Mouse (Mus musculus): ENCODE measurements around the gene Fzd4.

The Fzd4 gene

GRCm38 (mm10) chr7:89404081-89404733, at the start of gene Fzd4, which contains the start of gene Tmem135:
Gene Fzd4, plus strand, starts transcription at chr7:89404355.
Gene Tmem135, minus strand, starts transcription at chr7:89404222.
- in situ Hi-C loops (cut with MboI, MseI): loop anchor here (5.0 kb wide), 2 partner anchors 67 to 237 kb away; no protein-coding TSS in a partner anchor

DNA sequence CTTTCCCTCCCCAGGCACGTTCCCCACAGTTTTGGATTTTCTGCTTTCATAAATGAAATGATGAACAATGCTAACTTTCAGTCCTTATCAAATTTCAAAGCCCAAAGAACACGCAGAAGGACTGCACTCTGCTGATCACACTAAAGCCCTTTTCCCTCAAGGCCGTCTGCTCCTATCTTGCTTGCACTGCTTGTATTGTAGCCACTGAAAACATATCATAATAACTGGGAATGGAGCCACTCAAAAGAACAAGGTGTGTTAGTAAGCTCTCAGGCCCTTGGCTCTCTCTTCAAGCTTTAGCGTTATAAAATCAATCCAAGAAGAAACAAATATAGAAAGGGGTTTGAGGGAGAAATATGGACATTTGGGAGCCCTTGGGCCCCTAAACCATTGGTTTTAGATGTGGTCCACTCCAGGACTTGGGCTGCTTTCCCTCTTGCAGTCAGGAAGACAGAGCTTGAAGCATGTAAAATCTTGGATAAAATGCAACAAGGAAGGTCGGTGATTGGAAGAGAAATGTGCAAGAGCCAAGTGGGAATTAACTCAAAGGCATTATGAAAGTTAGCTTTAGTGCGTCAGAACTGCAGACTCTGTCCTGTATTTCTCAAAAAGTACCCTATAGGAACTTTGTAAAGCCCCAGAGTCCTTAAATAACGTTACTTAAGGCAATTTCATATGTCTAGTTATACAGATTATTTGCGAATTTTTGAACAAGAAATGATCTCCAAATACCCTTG, 48.5 kb upstream of the Fzd4 start:
- in situ Hi-C loops (cut with MboI, MseI): no loop called here

- in situ Hi-C loops (cut with MboI, MseI): no loop called here
These were observed 47.8 kb upstream of the Fzd4 start for GRCm38 (mm10) chr7:89356307-89356706.

DNA sequence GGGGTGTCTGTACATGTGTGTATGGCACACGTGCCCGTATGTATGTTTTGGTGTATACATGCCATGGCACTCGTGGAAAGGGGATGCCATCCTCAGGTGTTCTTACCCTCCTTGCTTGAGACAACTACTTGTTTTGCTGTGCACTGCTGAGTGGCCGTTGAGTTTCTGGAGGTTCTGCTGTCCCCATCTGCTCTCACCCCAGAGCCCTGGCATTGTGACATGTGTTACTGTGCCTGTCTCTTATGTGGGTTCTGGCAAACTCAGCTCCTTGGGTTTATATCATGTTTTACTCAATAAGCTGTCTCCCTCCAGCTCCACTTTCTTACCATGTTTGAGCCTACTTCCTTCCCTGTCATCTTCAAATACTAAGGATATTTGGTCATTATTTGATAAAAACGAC, 40.2 kb upstream of the Fzd4 start:
- in situ Hi-C loops (cut with MboI, MseI): no loop called here

DNA sequence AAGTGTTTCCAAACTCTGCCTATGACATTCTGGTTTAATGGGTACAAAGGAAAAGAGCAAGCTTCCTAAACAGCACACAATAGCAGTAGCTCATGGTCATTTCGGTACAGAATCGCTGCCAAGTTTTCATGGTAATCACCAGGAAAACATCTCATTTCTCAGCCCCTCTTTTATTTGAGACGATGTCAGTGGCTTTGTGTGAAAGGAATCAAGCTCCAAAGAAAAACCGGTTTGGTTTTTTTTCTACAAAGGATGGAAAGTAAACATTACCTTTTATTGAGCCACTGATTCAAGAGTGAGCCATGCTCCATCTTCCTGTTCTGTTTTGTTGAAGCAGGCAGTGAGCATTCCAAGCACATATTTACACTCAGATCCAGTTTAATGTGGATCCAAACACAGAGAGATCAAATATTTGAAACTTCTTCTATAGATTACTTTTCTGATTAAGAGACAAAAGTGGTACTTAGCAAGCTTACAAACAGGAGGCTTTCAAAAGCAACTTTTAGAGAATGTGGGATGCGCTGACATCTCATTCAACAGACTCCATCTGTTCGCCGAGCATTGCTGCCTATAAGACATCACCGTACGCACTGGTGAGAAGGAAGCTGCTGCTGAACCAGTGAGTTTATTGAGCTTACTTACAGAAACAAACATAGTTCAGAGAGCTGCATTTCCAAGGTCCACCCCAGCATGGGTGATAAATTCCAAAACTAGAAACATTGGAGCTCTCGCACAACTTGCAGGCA, 38.8 kb upstream of the Fzd4 start:
- in situ Hi-C loops (cut with MboI, MseI): no loop called here

DNA sequence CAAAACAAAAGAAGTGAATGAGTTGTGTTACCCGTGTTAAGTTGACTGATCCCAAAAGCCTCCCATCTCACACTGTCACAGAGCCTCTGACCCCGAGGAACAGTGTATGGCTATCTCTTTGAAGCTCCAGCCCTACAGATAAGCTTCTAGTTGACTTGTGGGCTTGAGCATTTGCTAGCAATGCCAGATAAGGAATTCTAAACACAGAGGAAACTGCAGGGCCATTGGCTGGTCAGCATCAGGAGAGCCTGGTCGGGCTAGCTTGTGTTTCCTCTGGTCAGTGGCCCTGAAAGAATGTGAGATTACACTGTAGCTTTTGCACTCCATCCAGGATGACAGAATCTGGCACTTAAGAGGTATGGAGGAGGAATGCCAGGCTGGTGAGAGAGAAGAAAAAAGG, 36.5 kb upstream of the Fzd4 start:
- in situ Hi-C loops (cut with MboI, MseI): no loop called here

DNA sequence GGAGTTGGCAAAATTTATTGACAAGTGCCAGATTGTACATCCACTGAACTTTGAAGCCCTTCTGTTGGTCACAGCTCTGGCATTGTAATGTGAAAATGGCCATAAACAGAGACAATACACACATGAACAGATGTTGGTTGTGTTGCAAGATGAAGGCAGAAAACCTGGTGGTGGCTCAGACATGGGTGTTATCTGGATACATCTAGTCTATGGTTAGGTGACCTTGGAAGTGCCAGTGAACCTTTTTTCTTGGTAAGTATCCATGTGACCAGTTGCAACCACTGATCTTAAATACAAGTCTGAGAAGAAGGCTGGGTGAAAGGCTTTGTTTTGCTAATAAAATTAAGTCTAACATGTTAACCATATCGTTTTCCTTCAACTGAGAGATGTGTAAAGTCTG, 34.1 kb upstream of the Fzd4 start:
- in situ Hi-C loops (cut with MboI, MseI): no loop called here

GRCm38 (mm10) chr7:89370917-89371316, 33.2 kb upstream of the Fzd4 start:
- in situ Hi-C loops (cut with MboI, MseI): no loop called here

DNA sequence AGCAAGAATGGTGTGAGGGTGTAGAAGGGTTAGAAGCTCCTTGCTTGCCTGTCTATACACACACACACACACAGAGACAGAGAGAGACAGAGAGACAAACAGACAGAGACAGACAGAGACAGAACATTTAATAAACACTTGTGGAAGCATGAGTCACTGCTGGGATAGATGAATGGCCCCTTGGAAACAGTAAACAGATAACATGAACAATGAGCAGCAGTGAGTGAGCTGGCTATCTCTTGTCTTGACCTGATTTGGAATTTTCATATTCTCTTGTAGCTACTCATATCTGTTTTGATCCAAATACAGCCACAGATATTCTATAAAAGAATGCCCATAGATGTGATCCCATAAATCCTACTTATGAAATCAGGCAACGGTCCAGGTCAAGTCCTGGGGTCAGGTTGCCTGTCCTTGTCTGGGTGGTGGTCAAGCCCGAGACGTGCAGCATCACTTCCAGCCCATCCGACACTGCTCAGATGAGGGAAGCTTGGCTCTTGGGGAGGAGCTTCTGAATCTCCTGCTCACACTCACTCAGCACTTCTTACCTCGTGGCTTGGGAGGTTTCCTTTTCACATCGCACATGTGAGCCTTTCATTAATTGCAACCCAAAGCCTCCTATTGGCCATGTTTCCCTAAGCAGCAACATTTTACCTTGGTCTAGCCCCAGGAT, 32.4 kb upstream of the Fzd4 start:
- in situ Hi-C loops (cut with MboI, MseI): no loop called here

- in situ Hi-C loops (cut with MboI, MseI): no loop called here
These were observed 23.0 kb upstream of the Fzd4 start for GRCm38 (mm10) chr7:89380935-89381705.

DNA sequence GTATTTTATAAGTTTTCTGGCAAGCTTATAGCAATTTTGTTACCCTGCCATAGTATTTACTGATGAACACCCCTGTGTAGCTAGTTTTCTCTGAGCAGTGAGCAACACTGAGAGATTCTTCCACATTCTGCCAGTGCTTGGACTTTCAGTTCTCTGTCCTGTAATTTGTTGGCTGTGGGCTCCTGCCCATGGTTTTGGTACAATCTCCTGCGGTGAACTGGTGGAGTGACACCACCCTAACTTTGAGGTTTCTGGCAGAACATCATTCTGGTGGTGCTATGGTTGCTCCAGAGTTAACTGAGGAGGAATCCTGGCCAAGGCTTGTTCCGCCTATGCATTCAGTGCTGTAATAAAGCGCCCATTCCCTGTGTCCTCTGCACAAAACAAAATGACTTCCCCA, 21.3 kb upstream of the Fzd4 start:
- in situ Hi-C loops (cut with MboI, MseI): no loop called here

GRCm38 (mm10) chr7:89388981-89389380, 15.2 kb upstream of the Fzd4 start:
- in situ Hi-C loops (cut with MboI, MseI): no loop called here

DNA sequence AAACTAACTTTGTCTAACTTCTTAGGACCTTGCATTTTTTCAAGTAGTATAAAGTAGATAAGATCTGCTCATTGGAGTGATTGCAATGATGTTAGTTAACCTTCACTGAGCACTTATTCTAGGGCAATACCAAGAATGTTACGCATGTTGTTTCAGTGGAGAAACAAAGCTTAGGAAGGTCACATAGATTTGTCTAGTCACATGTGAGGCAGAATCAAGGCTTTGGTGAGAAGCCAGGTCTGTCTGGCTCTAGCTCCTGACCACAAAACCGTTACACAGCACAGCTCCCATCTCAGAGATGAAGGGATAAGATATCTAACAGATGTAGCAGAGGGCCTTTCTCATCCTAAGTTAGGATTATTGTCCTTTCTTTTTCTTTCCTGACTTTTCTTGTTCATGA, 13.5 kb upstream of the Fzd4 start:
- in situ Hi-C loops (cut with MboI, MseI): loop anchor here in 1 of 2 experiments (5.0 kb wide), 1 partner anchor 223 kb away; no protein-coding TSS in a partner anchor

DNA sequence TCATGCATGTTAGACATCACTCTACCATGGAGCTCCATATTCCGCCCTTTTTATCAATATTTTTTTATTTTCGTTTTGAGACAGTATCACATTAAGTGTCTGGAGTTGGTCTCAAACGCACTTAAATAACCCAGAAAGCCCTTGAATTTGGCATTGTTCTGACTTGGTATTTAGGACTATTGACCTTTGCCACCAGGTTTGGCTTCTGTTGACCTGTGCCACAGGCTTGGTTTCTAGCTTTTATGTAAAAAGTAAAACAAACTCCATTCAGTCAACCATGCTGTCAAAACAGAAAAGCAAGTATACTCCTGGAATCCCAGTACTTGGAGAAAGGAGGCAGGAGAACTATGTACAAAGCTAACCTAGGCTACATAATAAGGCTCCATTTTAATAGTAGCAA, 12.9 kb upstream of the Fzd4 start:
- in situ Hi-C loops (cut with MboI, MseI): loop anchor here in 1 of 2 experiments (5.0 kb wide), 1 partner anchor 224 kb away; no protein-coding TSS in a partner anchor

GRCm38 (mm10) chr7:89391831-89392230, 12.3 kb upstream of the Fzd4 start:
- in situ Hi-C loops (cut with MboI, MseI): loop anchor here in 1 of 2 experiments (5.0 kb wide), 1 partner anchor 225 kb away; no protein-coding TSS in a partner anchor

DNA sequence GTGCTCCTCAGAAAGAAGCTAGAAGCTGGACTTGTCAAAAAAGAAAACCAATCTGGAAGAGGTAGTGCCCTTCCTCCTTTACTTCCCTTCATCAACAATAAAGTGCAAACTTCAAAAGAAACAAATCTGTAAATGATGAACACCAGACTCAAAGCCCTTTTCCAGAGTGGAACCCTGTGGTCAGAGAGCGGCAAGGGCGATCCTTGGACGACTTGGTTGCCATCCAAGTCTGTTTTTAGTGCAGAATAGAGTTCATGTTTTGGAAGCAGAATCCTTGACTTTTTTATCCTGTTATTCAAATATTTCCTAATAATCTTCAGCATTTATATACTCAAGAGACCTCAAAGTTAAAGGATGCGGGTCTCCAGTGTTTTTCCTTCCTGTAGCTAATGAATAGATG, 11.8 kb upstream of the Fzd4 start:
- in situ Hi-C loops (cut with MboI, MseI): loop anchor here in 1 of 2 experiments (5.0 kb wide), 1 partner anchor 225 kb away; no protein-coding TSS in a partner anchor

DNA sequence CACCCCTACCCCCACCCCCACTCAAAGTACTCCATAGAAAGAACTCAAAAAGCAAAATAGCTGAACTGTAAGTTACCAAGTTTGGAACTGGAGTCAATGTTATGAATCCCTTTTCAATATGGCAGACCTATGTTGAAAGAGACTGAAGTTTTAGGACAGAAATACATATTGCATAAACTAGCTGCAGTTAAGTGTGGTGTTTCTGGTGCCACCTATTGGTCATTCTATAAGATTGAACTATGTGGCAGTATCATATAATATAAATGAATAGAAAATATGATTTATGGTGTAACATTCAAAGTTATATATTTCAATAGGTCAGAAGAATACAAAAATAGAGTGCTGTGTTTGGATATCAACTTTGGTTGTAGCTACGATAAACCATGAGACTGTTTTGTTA, 11.3 kb upstream of the Fzd4 start:
- in situ Hi-C loops (cut with MboI, MseI): loop anchor here in 1 of 2 experiments (5.0 kb wide), 1 partner anchor 226 kb away; no protein-coding TSS in a partner anchor

DNA sequence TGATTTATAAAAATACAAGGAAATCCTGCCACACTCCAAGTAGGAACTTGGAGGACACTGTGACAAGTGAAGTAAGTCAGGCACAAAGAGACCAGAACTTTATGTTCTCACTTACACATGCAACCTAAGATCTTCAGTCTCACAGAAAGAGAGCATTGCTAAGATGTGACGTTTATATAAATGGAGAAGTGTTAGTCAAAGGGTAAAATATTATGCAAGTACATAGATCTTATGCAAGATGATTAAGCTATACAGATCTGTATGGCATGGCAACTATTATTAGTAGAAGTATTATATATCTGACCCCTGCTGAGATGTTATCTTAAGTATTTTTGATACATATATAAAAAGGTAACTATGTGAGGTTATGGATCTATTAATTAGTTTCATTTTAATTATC, 8.8 kb upstream of the Fzd4 start:
- in situ Hi-C loops (cut with MboI, MseI): no loop called here

- in situ Hi-C loops (cut with MboI, MseI): no loop called here
These were observed 7.8 kb upstream of the Fzd4 start for GRCm38 (mm10) chr7:89396386-89396785.

GRCm38 (mm10) chr7:89397837-89398534, 6.2 kb upstream of the Fzd4 start:
- in situ Hi-C loops (cut with MboI, MseI): no loop called here

Measured in T-helper 17 cell (primary cell).